Mouse (Mus musculus) gastrocnemius, adult 18-20 months (tissue): Measurements from ENCODE around the gene Lysmd1. TPM values are rescaled to one million over a fixed set of nuclear protein-coding genes. Genes with fewer than 3 reads are reported as not detected.

Experiments
- DNase-seq: peaks from one replicate; pipeline ENCODE4 v3.0.0; 2021; ENCODE audit warnings: low spot score
- microRNA-seq: library from miRNA; unstranded; fragments of <30 nt; microRNA quantifications from one replicate; pipeline ENCODE4 v1.2.0, GENCODE M21; 2021
- total RNA-seq, 2 experiments: library from RNA; stranded (reverse); gene quantifications; 2 replicates each; pipeline ENCODE4 v1.2.3; 2021

Lysmd1 gene
- total RNA-seq, 2 experiments from 2014 or later: 6.3 to 6.6 TPM

- DNase-seq: no peak
These were observed 38.8 kb downstream of the Lysmd1 start for GRCm38 (mm10) chr3:95172526-95173255.

GRCm38 (mm10) chr3:95173256-95173949, 39.5 kb downstream of the Lysmd1 start:
- DNase-seq: no peak

GRCm38 (mm10) chr3:95174011-95174592, 40.2 kb downstream of the Lysmd1 start:
- peak; percentile 89 for DNase-seq

GRCm38 (mm10) chr3:95176500-95176899, 42.6 kb downstream of the Lysmd1 start:
- DNase-seq: no peak

GRCm38 (mm10) chr3:95177583-95177982, 43.7 kb downstream of the Lysmd1 start:
- DNase-seq: no peak

GRCm38 (mm10) chr3:95178948-95179347, 45.1 kb downstream of the Lysmd1 start:
- DNase-seq: no peak

- DNase-seq: no peak
These were observed 46.0 kb downstream of the Lysmd1 start for GRCm38 (mm10) chr3:95179890-95180289.

- DNase-seq: no peak
These were observed 48.0 kb downstream of the Lysmd1 start for GRCm38 (mm10) chr3:95181841-95182240.

- DNase-seq: no peak
These were observed 51.1 kb downstream of the Lysmd1 start for GRCm38 (mm10) chr3:95184796-95185577.

GRCm38 (mm10) chr3:95186100-95186499, 52.2 kb downstream of the Lysmd1 start:
- DNase-seq: no peak

GRCm38 (mm10) chr3:95186888-95187287, 53.0 kb downstream of the Lysmd1 start:
- no peak for DNase-seq

Small RNA genes within 50 kb of the gene (microRNA-seq; reads per million reads assigned to microRNA genes)
- not detected for gene Mir8099-1

Other genes with a start within 250 kb of the Lysmd1 start
- 100 to 1,000 TPM; 173 to 201 TPM for gene Psmb4, start 247.1 kb upstream of the Lysmd1 start, total RNA-seq
- 10 to 100 TPM; 17.5 to 23.1 TPM for gene Selenbp1, start 201.0 kb upstream of the Lysmd1 start, total RNA-seq
- gene Rfx5, start 180.0 kb upstream of the Lysmd1 start, total RNA-seq: 1 to 10 TPM; 2.9 to 6.3 TPM
- 10 to 100 TPM; 16.8 to 19.0 TPM for gene Pi4kb, start 159.4 kb upstream of the Lysmd1 start, total RNA-seq
- 10 to 100 TPM; 13.2 to 14.9 TPM for gene Zfp687, start 118.6 kb upstream of the Lysmd1 start, total RNA-seq
- 100 to 1,000 TPM; 222 to 224 TPM for gene Psmd4, start 91.5 kb upstream of the Lysmd1 start, total RNA-seq
- 10 to 100 TPM; 21.7 to 31.8 TPM for gene Pip5k1a, start 27.2 kb upstream of the Lysmd1 start, total RNA-seq
- gene Vps72, start 23.1 kb upstream of the Lysmd1 start, total RNA-seq: 10 to 100 TPM; 64.3 to 85.5 TPM
- 100 to 1,000 TPM; 663 to 722 TPM for gene Tmod4, start 9.6 kb upstream of the Lysmd1 start, total RNA-seq
- 10 to 100 TPM; 34.6 to 46.5 TPM for gene Scnm1, start 77 bp upstream of the Lysmd1 start, total RNA-seq
- gene Tnfaip8l2, start 8.3 kb downstream of the Lysmd1 start, total RNA-seq: under 1 TPM; 0.27 to 0.55 TPM
- gene Sema6c, start 26.4 kb downstream of the Lysmd1 start, total RNA-seq: 100 to 1,000 TPM in 1 of 2 experiments, 10 to 100 TPM in 1; 75.9 to 111 TPM
- 10 to 100 TPM in 1 of 2 experiments, 1 to 10 TPM in 1; 7.1 to 10.0 TPM for gene Gabpb2, start 83.8 kb downstream of the Lysmd1 start, total RNA-seq
- 10 to 100 TPM; 12.4 to 17.1 TPM for gene Cdc42se1, start 94.6 kb downstream of the Lysmd1 start, total RNA-seq
- gene Mllt11, start 98.1 kb downstream of the Lysmd1 start, total RNA-seq: 10 to 100 TPM; 69.8 to 83.1 TPM
- gene Gm128, start 107.5 kb downstream of the Lysmd1 start, total RNA-seq: not detected
- not detected for gene Bnipl, start 117.1 kb downstream of the Lysmd1 start, total RNA-seq
- 10 to 100 TPM; 29.7 to 30.6 TPM for gene Mindy1, start 147.3 kb downstream of the Lysmd1 start, total RNA-seq
- gene Prune1, start 148.0 kb downstream of the Lysmd1 start, total RNA-seq: 10 to 100 TPM; 51.3 to 56.0 TPM
- gene Anxa9, start 173.1 kb downstream of the Lysmd1 start, total RNA-seq: under 1 TPM in 1 of 2 experiments, not detected in 1; 0.17 TPM
- gene Cers2, start 180.7 kb downstream of the Lysmd1 start, total RNA-seq: 10 to 100 TPM; 14.7 to 22.1 TPM
- gene Setdb1, start 223.1 kb downstream of the Lysmd1 start, total RNA-seq: 10 to 100 TPM in 1 of 2 experiments, 1 to 10 TPM in 1; 8.9 to 10.8 TPM